Mouse (Mus musculus): ENCODE measurements around the gene Chn1. TPM values are rescaled to one million over a fixed set of nuclear protein-coding genes. Genes with fewer than 3 reads are reported as not detected.
A peak's percentile ranks its signal among the peaks of the same experiment; 100 is the strongest.
"Not testable (repeated sequence)": the region's sequence is repeated elsewhere in the genome, so short reads cannot be mapped to it uniquely, and the experiment has no call there.

The Chn1 gene
- 38.9 and 51.8 TPM in 2 replicates for polyA plus RNA-seq (2016; fragmentation: Nextera tagmentation; extraction: Ambion mirVana)

- WGBS, result 6% methylated on average over 129 of the region's 131 CpGs
- H3K9me3 ChIP-seq (replicated peaks), result no peaks in the 10 kb centered on the region
- peaks cover 8% of the 10 kb centered on the region; the same call in 1 of the 2 replicates for H3K27me3 ChIP-seq (ENCODE audit: low read depth, poor library complexity, severe bottlenecking)
Measured at GRCm38 (mm10) chr2:73774786-73775682, at the start of gene Chn1. Chn1 (minus strand) TSS chr2:73775346.

GRCm38 (mm10) chr2:73818742-73819141 is 43.6 kb upstream of the Chn1 start:
- DNase-seq (ENCODE audit: low spot score), result no peak
- no peaks in the 10 kb centered on the region for H3K27me3 ChIP-seq (ENCODE audit: low read depth, poor library complexity, severe bottlenecking)
- no peak overlapping the region for H3K4me3 ChIP-seq
- peaks cover 47% of the 10 kb centered on the region for H3K36me3 ChIP-seq
- H3K27ac ChIP-seq (replicated peaks), result no peak overlapping the region
- 91% methylated on average over 4 of the region's 4 CpGs for WGBS
- no peaks in the 10 kb centered on the region for H3K4me1 ChIP-seq
- no peaks in the 10 kb centered on the region for H3K9me3 ChIP-seq (replicated peaks)

More at GRCm38 (mm10) chr2:73774786-73775682, at the start of gene Chn1:
- peak; percentile 90 for DNase-seq (ENCODE audit: low spot score)
- Histone ChIP-seq H3K4me1 (peaks cover 39% of the 10 kb centered on the region), H3K27ac (replicated peaks) (peak within 1 kb of the TSS; percentile 98), H3K4me3 (peak within 1 kb of the TSS; percentile 75), H3K36me3 (no peaks in the 10 kb centered on the region; the same call in 1 of the 2 replicates)

- no peak for DNase-seq (ENCODE audit: low spot score)
- 78% methylated on average over 8 of the region's 8 CpGs for WGBS
- Histone ChIP-seq H3K4me3 (no peak overlapping the region), H3K9me3 (replicated peaks) (no peaks in the 10 kb centered on the region), H3K27ac (replicated peaks) (no peak overlapping the region), H3K36me3 (no peaks in the 10 kb centered on the region), H3K4me1 (no peaks in the 10 kb centered on the region), H3K27me3 (ENCODE audit: low read depth, poor library complexity, severe bottlenecking) (no peaks in the 10 kb centered on the region)
Measured at GRCm38 (mm10) chr2:73807609-73808008, 32.5 kb upstream of the Chn1 start.

GRCm38 (mm10) chr2:73800127-73800526 is 25.0 kb upstream of the Chn1 start:
- not testable (repeated sequence) for H3K27ac ChIP-seq (replicated peaks); H3K9me3 ChIP-seq (replicated peaks); DNase-seq (ENCODE audit: low spot score); H3K4me1 ChIP-seq; H3K36me3 ChIP-seq; H3K27me3 ChIP-seq (ENCODE audit: low read depth, poor library complexity, severe bottlenecking); H3K4me3 ChIP-seq
- WGBS, result 95% methylated on average over 9 of the region's 9 CpGs

- H3K27me3 ChIP-seq (ENCODE audit: low read depth, poor library complexity, severe bottlenecking), result no peaks in the 10 kb centered on the region
- no peak for DNase-seq (ENCODE audit: low spot score)
- no peak overlapping the region for H3K27ac ChIP-seq (replicated peaks)
- no peak overlapping the region for H3K4me3 ChIP-seq
- no peaks in the 10 kb centered on the region for H3K36me3 ChIP-seq
- H3K4me1 ChIP-seq, result no peaks in the 10 kb centered on the region
- no peaks in the 10 kb centered on the region for H3K9me3 ChIP-seq (replicated peaks)
- 80% methylated on average over 5 of the region's 5 CpGs for WGBS
Measured at GRCm38 (mm10) chr2:73798786-73799185, 23.6 kb upstream of the Chn1 start.

GRCm38 (mm10) chr2:73798136-73798535 is 23.0 kb upstream of the Chn1 start:
- Histone ChIP-seq H3K4me3 (no peak overlapping the region), H3K4me1 (no peaks in the 10 kb centered on the region), H3K27ac (replicated peaks) (no peak overlapping the region), H3K27me3 (ENCODE audit: low read depth, poor library complexity, severe bottlenecking) (no peaks in the 10 kb centered on the region), H3K9me3 (replicated peaks) (no peaks in the 10 kb centered on the region), H3K36me3 (no peaks in the 10 kb centered on the region)
- DNase-seq (ENCODE audit: low spot score), result no peak
- 61% methylated on average over 4 of the region's 4 CpGs for WGBS

GRCm38 (mm10) chr2:73791846-73792630 is 16.9 kb upstream of the Chn1 start:
- Histone ChIP-seq H3K4me3 (no peak overlapping the region), H3K27me3 (ENCODE audit: low read depth, poor library complexity, severe bottlenecking) (no peaks in the 10 kb centered on the region), H3K4me1 (0 out of 2 replicates have a peak, but pooled peaks cover 7% of the 10 kb centered on the region), H3K27ac (replicated peaks) (no peak overlapping the region), H3K9me3 (replicated peaks) (no peaks in the 10 kb centered on the region), H3K36me3 (no peaks in the 10 kb centered on the region)
- no peak for DNase-seq (ENCODE audit: low spot score)
- WGBS, result 58% methylated on average over 19 of the region's 19 CpGs

- Histone ChIP-seq H3K27ac (replicated peaks) (no peak overlapping the region), H3K27me3 (ENCODE audit: low read depth, poor library complexity, severe bottlenecking) (no peaks in the 10 kb centered on the region), H3K4me1 (0 out of 2 replicates have a peak, but pooled peaks cover 7% of the 10 kb centered on the region), H3K9me3 (replicated peaks) (no peaks in the 10 kb centered on the region), H3K36me3 (no peaks in the 10 kb centered on the region), H3K4me3 (no peak overlapping the region)
- WGBS, result 90% methylated on average over 2 of the region's 2 CpGs
- DNase-seq (ENCODE audit: low spot score), result no peak
Measured at GRCm38 (mm10) chr2:73790332-73790731, 15.2 kb upstream of the Chn1 start.

GRCm38 (mm10) chr2:73788395-73788794 is 13.2 kb upstream of the Chn1 start:
- Histone ChIP-seq H3K9me3 (replicated peaks) (no peaks in the 10 kb centered on the region), H3K4me3 (no peak overlapping the region), H3K27me3 (ENCODE audit: low read depth, poor library complexity, severe bottlenecking) (no peaks in the 10 kb centered on the region), H3K4me1 (0 out of 2 replicates have a peak, but pooled peaks cover 7% of the 10 kb centered on the region), H3K36me3 (no peaks in the 10 kb centered on the region), H3K27ac (replicated peaks) (no peak overlapping the region)
- no peak for DNase-seq (ENCODE audit: low spot score)
- 82% methylated on average over 6 of the region's 6 CpGs for WGBS

- peaks cover under 1% of the 10 kb centered on the region; the same call in 1 of the 2 replicates for H3K4me1 ChIP-seq
- no peaks in the 10 kb centered on the region for H3K9me3 ChIP-seq (replicated peaks)
- 73% methylated on average over 9 of the region's 9 CpGs for WGBS
Measured at GRCm38 (mm10) chr2:73782371-73782905, 7.3 kb upstream of the Chn1 start.

GRCm38 (mm10) chr2:73780321-73781010 is 5.3 kb upstream of the Chn1 start:
- Histone ChIP-seq H3K4me1 (peaks cover 15% of the 10 kb centered on the region), H3K36me3 (no peaks in the 10 kb centered on the region), H3K4me3 (no peak overlapping the region), H3K27ac (replicated peaks) (no peak overlapping the region), H3K9me3 (replicated peaks) (no peaks in the 10 kb centered on the region), H3K27me3 (ENCODE audit: low read depth, poor library complexity, severe bottlenecking) (peaks cover 8% of the 10 kb centered on the region; the same call in 1 of the 2 replicates)
- 86% methylated on average over 14 of the region's 14 CpGs for WGBS
- DNase-seq (ENCODE audit: low spot score), result no peak

More at GRCm38 (mm10) chr2:73782371-73782905, 7.3 kb upstream of the Chn1 start:
- Histone ChIP-seq H3K4me3 (no peak overlapping the region), H3K27ac (replicated peaks) (no peak overlapping the region), H3K36me3 (no peaks in the 10 kb centered on the region), H3K27me3 (ENCODE audit: low read depth, poor library complexity, severe bottlenecking) (peaks cover 2% of the 10 kb centered on the region; the same call in 1 of the 2 replicates)
- DNase-seq (ENCODE audit: low spot score), result no peak

GRCm38 (mm10) chr2:73779796-73780195 is 4.7 kb upstream of the Chn1 start:
- H3K27me3 ChIP-seq (ENCODE audit: low read depth, poor library complexity, severe bottlenecking), result peaks cover 8% of the 10 kb centered on the region; the same call in 1 of the 2 replicates
- H3K27ac ChIP-seq (replicated peaks), result no peak overlapping the region
- DNase-seq (ENCODE audit: low spot score), result no peak

More at GRCm38 (mm10) chr2:73779796-73780195, 4.7 kb upstream of the Chn1 start:
- H3K36me3 ChIP-seq, result no peaks in the 10 kb centered on the region
- WGBS, result 81% methylated on average over 7 of the region's 7 CpGs
- no peak overlapping the region for H3K4me3 ChIP-seq
- H3K9me3 ChIP-seq (replicated peaks), result no peaks in the 10 kb centered on the region
- H3K4me1 ChIP-seq, result peaks cover 15% of the 10 kb centered on the region

Measured in midbrain, embryonic 10.5 days (tissue).